Mouse (Mus musculus) kidney, postnatal 0 days (tissue): ENCODE data around the gene 1810065E05Rik. TPM values are rescaled to one million over a fixed set of nuclear protein-coding genes. Genes with fewer than 3 reads are reported as not detected.

ENCODE experiments used
- ATAC-seq: fragments of 200-750 bp; cut with Nextera tagmentation; replicated peaks from 2 replicates; pipeline ENCODE4 v1.8.0; 2017; ENCODE audit warnings: low read depth, moderate number of reproducible peaks, moderate TSS enrichment, moderate library complexity; ENCODE audit not compliant: low FRiP score
- DNase-seq: peaks from one replicate; pipeline ENCODE4 v3.0.0-alpha.2; 2016; ENCODE audit warnings: low spot score
- H3K27ac ChIP-seq: fragments of 300-500 bp; sonication (generic); 2 replicates; pipeline ENCODE4 v1.5.1; 2014; ENCODE audit warnings: mild to moderate bottlenecking
- H3K27me3 ChIP-seq: fragments of 300-500 bp; sonication (generic); 2 replicates; pipeline ENCODE4 v1.6.1; 2014; ENCODE audit warnings: low read length, mixed read lengths; ENCODE audit not compliant: insufficient read depth
- H3K36me3 ChIP-seq: fragments of 300-500 bp; sonication (generic); 2 replicates; pipeline ENCODE4 v1.6.1; 2014; ENCODE audit warnings: low read length, mixed read lengths; ENCODE audit not compliant: insufficient read depth
- H3K4me1 ChIP-seq: fragments of 300-500 bp; sonication (generic); replicated peaks from 2 replicates; pipeline ENCODE4 v1.6.1; 2014; ENCODE audit warnings: antibody characterized with exemption, low read length, mixed read lengths; ENCODE audit not compliant: insufficient read depth
- H3K4me2 ChIP-seq: fragments of 300-500 bp; sonication (generic); 2 replicates; pipeline ENCODE4 v1.6.1; 2014; ENCODE audit warnings: mild to moderate bottlenecking, low read length, moderate library complexity, mixed read lengths
- H3K4me3 ChIP-seq: fragments of 300-500 bp; sonication (generic); replicated peaks from 2 replicates; pipeline ENCODE4 v1.5.1; 2014; ENCODE audit warnings: low read depth, low read length
- H3K9ac ChIP-seq: fragments of 300-500 bp; sonication (generic); 2 replicates; pipeline ENCODE4 v1.6.1; 2014; ENCODE audit warnings: low read depth, low read length
- H3K9me3 ChIP-seq: fragments of 300-500 bp; sonication (generic); replicated peaks from 2 replicates; pipeline ENCODE4 v1.6.1; 2016; ENCODE audit warnings: low read length, inconsistent platforms, mixed read lengths
- CTCF ChIP-seq: IDR thresholded peaks from 2 replicates; pipeline ENCODE4 v1.5.1; 2016; ENCODE audit warnings: antibody characterized with exemption, low read depth, mild to moderate bottlenecking, moderate library complexity
- WGBS: fragments of 180-500 bp; shearing (Covaris S2); extraction: QIAGEN DNeasy Blood & Tissue Kit; methylation state at CpG from one replicate; pipeline ENCODE4 v1.1.7; 2014; 5-methylcytosine and 5-hydroxymethylcytosine counted together
- polyA plus RNA-seq: library from polyadenylated mRNA; unstranded; fragments of >200 nt; fragmentation: Nextera tagmentation; extraction: Ambion mirVana; gene quantifications from 2 replicates; pipeline ENCODE4 v1.2.1, GENCODE M21; 2015

Gene 1810065E05Rik
- polyA plus RNA-seq, 1 experiment from 2014 or later = not detected

GRCm38 (mm10) chr11:58399985-58400645, 20.8 kb upstream of the 1810065E05Rik start:
- ATAC-seq = no peak
- H3K27me3 ChIP-seq = no peaks in the 10 kb centered on the region

GRCm38 (mm10) chr11:58400655-58401054, 20.3 kb upstream of the 1810065E05Rik start:
- WGBS = 62% methylated on average over 5 of the region's 5 CpGs
- DNase-seq (no peak), ATAC-seq (no peak)
- H3K4me2 ChIP-seq = no peak overlapping the region
- H3K27ac ChIP-seq = no peak overlapping the region
- TF ChIP-seq CTCF = no peak
- no peak overlapping the region for H3K4me3 ChIP-seq
- H3K27me3 ChIP-seq = no peaks in the 10 kb centered on the region
- no peak overlapping the region for H3K9ac ChIP-seq
- no peaks in the 10 kb centered on the region for H3K9me3 ChIP-seq
- no peaks in the 10 kb centered on the region for H3K36me3 ChIP-seq
- H3K4me1 ChIP-seq = no peaks in the 10 kb centered on the region

More at GRCm38 (mm10) chr11:58399985-58400645, 20.8 kb upstream of the 1810065E05Rik start:
- H3K4me3 ChIP-seq = no peak overlapping the region
- no peaks in the 10 kb centered on the region for H3K36me3 ChIP-seq
- H3K4me1 ChIP-seq = no peaks in the 10 kb centered on the region
- H3K9ac ChIP-seq = no peak overlapping the region
- no peak for TF ChIP-seq CTCF
- H3K9me3 ChIP-seq = no peaks in the 10 kb centered on the region
- DNase-seq = no peak
- no peak overlapping the region for H3K27ac ChIP-seq
- no peak overlapping the region for H3K4me2 ChIP-seq
- WGBS = 63% methylated on average over 6 of the region's 6 CpGs

- no peak for TF ChIP-seq CTCF
- Histone ChIP-seq H3K9me3 (no peaks in the 10 kb centered on the region), H3K4me1 (no peaks in the 10 kb centered on the region), H3K4me3 (no peak overlapping the region), H3K36me3 (no peaks in the 10 kb centered on the region), H3K27me3 (no peaks in the 10 kb centered on the region), H3K4me2 (no peak overlapping the region), H3K9ac (no peak overlapping the region), H3K27ac (no peak overlapping the region)
- WGBS = 56% methylated on average over 3 of the region's 3 CpGs
- ATAC-seq = no peak
- DNase-seq = no peak
Measured at GRCm38 (mm10) chr11:58408066-58408465, 12.8 kb upstream of the 1810065E05Rik start.

- 72% methylated on average over 3 of the region's 3 CpGs for WGBS
- Histone ChIP-seq H3K9me3 (no peaks in the 10 kb centered on the region), H3K27me3 (no peaks in the 10 kb centered on the region), H3K36me3 (no peaks in the 10 kb centered on the region), H3K4me3 (no peak overlapping the region), H3K9ac (no peak overlapping the region), H3K4me1 (no peaks in the 10 kb centered on the region), H3K27ac (no peak overlapping the region), H3K4me2 (no peak overlapping the region)
- ATAC-seq (no peak), DNase-seq (no peak)
- no peak for TF ChIP-seq CTCF
Measured at GRCm38 (mm10) chr11:58418336-58418735, 2.6 kb upstream of the 1810065E05Rik start.

- Histone ChIP-seq H3K9me3 (no peaks in the 10 kb centered on the region), H3K4me3 (no peak within 1 kb of the TSS), H3K27ac (no peak within 1 kb of the TSS), H3K36me3 (no peaks in the 10 kb centered on the region), H3K4me1 (no peaks in the 10 kb centered on the region), H3K9ac (no peak within 1 kb of the TSS), H3K4me2 (no peak within 1 kb of the TSS), H3K27me3 (no peaks in the 10 kb centered on the region)
- TF ChIP-seq CTCF = no peak
- no peak for DNase-seq
- WGBS = 87% methylated on average over 3 of the region's 3 CpGs
- no peak for ATAC-seq
Measured at GRCm38 (mm10) chr11:58432259-58432658, 11.3 kb downstream of the 1810065E05Rik start, which contains the start of gene Gm12253. TSS of gene Gm12253 (plus strand) at chr11:58432559.

GRCm38 (mm10) chr11:58437866-58438265, 17.0 kb downstream of the 1810065E05Rik start:
- Histone ChIP-seq H3K4me3 (no peak overlapping the region), H3K27ac (no peak overlapping the region), H3K36me3 (no peaks in the 10 kb centered on the region), H3K27me3 (no peaks in the 10 kb centered on the region), H3K4me1 (no peaks in the 10 kb centered on the region), H3K9ac (no peak overlapping the region), H3K9me3 (no peaks in the 10 kb centered on the region), H3K4me2 (no peak overlapping the region)
- 5% methylated on average over 5 of the region's 5 CpGs for WGBS
- peak; percentile 55 for DNase-seq
- TF ChIP-seq CTCF = no peak
- ATAC-seq = no peak

GRCm38 (mm10) chr11:58452759-58453158, 31.8 kb downstream of the 1810065E05Rik start, which contains the start of gene Lypd9:
TSS of gene Lypd9 (minus strand) at chr11:58452923.
- no peak for DNase-seq
- H3K36me3 ChIP-seq = no peaks in the 10 kb centered on the region
- no peaks in the 10 kb centered on the region for H3K9me3 ChIP-seq
- no peak for ATAC-seq
- no peak within 1 kb of the TSS for H3K9ac ChIP-seq
- H3K27ac ChIP-seq = no peak within 1 kb of the TSS
- no peaks in the 10 kb centered on the region for H3K27me3 ChIP-seq
- no peak within 1 kb of the TSS for H3K4me3 ChIP-seq
- H3K4me2 ChIP-seq = no peak within 1 kb of the TSS
- no peaks in the 10 kb centered on the region for H3K4me1 ChIP-seq
- 97% methylated on average over 9 of the region's 9 CpGs for WGBS
- no peak for TF ChIP-seq CTCF
